Mouse (Mus musculus) megakaryocyte, embryonic 14.5 days (primary cell): ENCODE results near the gene Smarcc1.

Source experiments
- FLI1 ChIP-seq: IDR thresholded peaks from 2 replicates; pipeline ENCODE4 v1.6.1; 2012; ENCODE audit warnings: low read length, inconsistent platforms, mixed read lengths
- GATA1 ChIP-seq: IDR thresholded peaks from 3 replicates; pipeline ENCODE4 v1.6.1; 2012; ENCODE audit warnings: mixed read lengths, low read length, inconsistent platforms, borderline replicate concordance

DNA sequence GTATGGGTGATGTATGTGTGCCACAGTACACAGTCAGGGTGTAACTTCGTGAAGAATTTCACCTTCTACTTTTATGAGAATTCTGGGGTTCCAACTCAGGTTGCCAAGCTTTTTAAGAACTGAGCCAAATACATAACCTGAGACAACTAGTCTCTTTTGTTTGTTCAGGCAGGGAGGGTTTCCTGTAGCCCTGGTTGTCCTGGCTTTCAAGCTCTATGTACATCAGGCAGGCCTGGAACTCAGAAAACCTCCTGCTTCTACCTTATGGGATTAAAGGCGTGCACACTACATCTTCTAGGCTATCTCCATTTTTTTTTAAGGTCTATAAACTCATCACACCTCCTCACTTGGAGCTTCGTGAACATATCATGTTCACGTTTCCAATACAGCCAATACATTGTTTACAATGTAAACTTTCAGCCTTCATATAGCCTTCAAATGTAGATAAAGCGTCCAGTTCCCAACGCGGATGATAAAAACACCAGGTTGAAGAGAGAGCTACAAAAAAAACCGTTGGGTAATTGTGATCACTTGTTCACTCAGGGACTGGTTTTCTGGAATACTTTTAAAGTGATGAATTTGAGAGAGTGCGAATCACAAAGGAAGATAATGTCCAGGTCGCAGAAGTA, 13.5 kb downstream of the Smarcc1 start:
- no peak for TF ChIP-seq GATA1
- TF ChIP-seq FLI1: no peak
